Mouse (Mus musculus) kidney, adult 9 months (tissue): ENCODE data around the gene Igfbp6.

Experiments used
- DNase-seq: peaks from one replicate; pipeline ENCODE4 v3.0.0; 2022

Gene Igfbp6

GRCm38 (mm10) chr15:102110271-102110670 lies 33.9 kb upstream of the Igfbp6 start:
- no peak for DNase-seq

- peak; percentile 17 for DNase-seq
Measured at GRCm38 (mm10) chr15:102110701-102111494, 33.3 kb upstream of the Igfbp6 start.

- no peak for DNase-seq
Measured at GRCm38 (mm10) chr15:102111495-102111829, 32.7 kb upstream of the Igfbp6 start.

- DNase-seq, result no peak
Measured at GRCm38 (mm10) chr15:102112181-102112580, 32.0 kb upstream of the Igfbp6 start.

- DNase-seq, result no peak
Measured at GRCm38 (mm10) chr15:102112827-102113226, 31.3 kb upstream of the Igfbp6 start.

- DNase-seq, result no peak
Measured at GRCm38 (mm10) chr15:102113674-102114073, 30.5 kb upstream of the Igfbp6 start.

- DNase-seq, result no peak
Measured at GRCm38 (mm10) chr15:102114651-102115260, 29.4 kb upstream of the Igfbp6 start.

GRCm38 (mm10) chr15:102115731-102116231 lies 28.4 kb upstream of the Igfbp6 start:
- DNase-seq, result no peak

- DNase-seq, result no peak
Measured at GRCm38 (mm10) chr15:102116753-102117415, 27.3 kb upstream of the Igfbp6 start.

GRCm38 (mm10) chr15:102117461-102118443 lies 26.4 kb upstream of the Igfbp6 start:
- DNase-seq, result no peak

GRCm38 (mm10) chr15:102118591-102118990 lies 25.6 kb upstream of the Igfbp6 start:
- no peak for DNase-seq

- no peak for DNase-seq
Measured at GRCm38 (mm10) chr15:102119121-102119830, 24.9 kb upstream of the Igfbp6 start.

- DNase-seq, result no peak
Measured at GRCm38 (mm10) chr15:102119831-102120170, 24.4 kb upstream of the Igfbp6 start.

- DNase-seq, result peak; percentile 17
Measured at GRCm38 (mm10) chr15:102120530-102120929, 23.6 kb upstream of the Igfbp6 start.

- DNase-seq, result peak; percentile 74
Measured at GRCm38 (mm10) chr15:102126303-102126702, 17.9 kb upstream of the Igfbp6 start.

GRCm38 (mm10) chr15:102133314-102133713 lies 10.8 kb upstream of the Igfbp6 start:
- DNase-seq, result peak; percentile 25

- no peak for DNase-seq
Measured at GRCm38 (mm10) chr15:102134709-102135108, 9.5 kb upstream of the Igfbp6 start.

GRCm38 (mm10) chr15:102135522-102136128 lies 8.5 kb upstream of the Igfbp6 start:
- no peak for DNase-seq

- peak; percentile 98 for DNase-seq
Measured at GRCm38 (mm10) chr15:102136129-102136758, 7.9 kb upstream of the Igfbp6 start, which contains the start of gene Spryd3. Gene Spryd3 (minus strand): TSS chr15:102136234.

GRCm38 (mm10) chr15:102141120-102141519 lies 3.0 kb upstream of the Igfbp6 start:
- DNase-seq, result no peak
